Mouse (Mus musculus) G1E (cell line): ENCODE measurements at regions not wholly inside any gene's neighbourhood (a gene's known extent, or its start where the extent isn't known, plus 50 kb on each side); places are given as distances from the start of the nearest gene placed in this dataset.

ENCODE experiments used
- CTCF ChIP-seq: IDR thresholded peaks from 2 replicates; pipeline ENCODE4 v1.5.1; 2012; ENCODE audit warnings: low read depth, low read length, inconsistent platforms, mixed read lengths
- GATA1 ChIP-seq: IDR thresholded peaks from 2 replicates; pipeline ENCODE4 v1.6.1; 2012; ENCODE audit warnings: borderline replicate concordance, low read length, inconsistent platforms, mixed read lengths
- GATA2 ChIP-seq: IDR thresholded peaks from 2 replicates; pipeline ENCODE4 v1.6.1; 2012; ENCODE audit warnings: low read depth, low read length, inconsistent platforms, borderline replicate concordance
- POLR2AphosphoS5 ChIP-seq: IDR thresholded peaks from 2 replicates; pipeline ENCODE4 v1.6.1; 2012; ENCODE audit warnings: low read depth, low read length, inconsistent platforms; ENCODE audit not compliant: insufficient replicate concordance
- TAL1 ChIP-seq: conservative IDR thresholded peaks from 2 replicates; pipeline ENCODE4 v1.6.1; 2012; ENCODE audit warnings: low read depth, low read length, inconsistent platforms, mixed read lengths

- TF ChIP-seq CTCF (no peak), GATA1 (no peak), POLR2AphosphoS5 (no peak), TAL1 (no peak), GATA2 (no peak)
Measured at GRCm38 (mm10) chr3:21953416-21953810, 123.0 kb upstream of the Tbl1xr1 start.
